Mouse (Mus musculus) embryonic facial prominence, embryonic 14.5 days (tissue): ENCODE results near the gene Fbxo11. TPM values are rescaled to one million over a fixed set of nuclear protein-coding genes. Genes with fewer than 3 reads are reported as not detected.

Experiments
- ATAC-seq: fragments of 200-750 bp; cut with Nextera tagmentation; 2 replicates; pipeline ENCODE4 v1.8.0; 2017; ENCODE audit warnings: low read depth, moderate number of reproducible peaks, moderate TSS enrichment
- DNase-seq: peaks from one replicate; pipeline ENCODE4 v3.0.0-alpha.2; 2015; ENCODE audit warnings: low spot score
- H3K27ac ChIP-seq: fragments of 300-500 bp; sonication (generic); replicated peaks from 2 replicates; pipeline ENCODE4 v1.5.1; 2014; ENCODE audit warnings: low read depth, mild to moderate bottlenecking, low read length, moderate library complexity
- H3K27me3 ChIP-seq: fragments of 300-500 bp; sonication (generic); replicated peaks from 2 replicates; pipeline ENCODE4 v1.6.1; 2014; ENCODE audit warnings: low read length; ENCODE audit not compliant: control insufficient read depth, insufficient read depth
- H3K36me3 ChIP-seq: fragments of 300-500 bp; sonication (generic); 2 replicates; pipeline ENCODE4 v1.6.1; 2014; ENCODE audit warnings: low read length, mixed read lengths; ENCODE audit not compliant: control insufficient read depth, insufficient read depth
- H3K4me1 ChIP-seq: fragments of 300-500 bp; sonication (generic); 2 replicates; pipeline ENCODE4 v1.6.1; 2014; ENCODE audit warnings: antibody characterized with exemption, low read length; ENCODE audit not compliant: control insufficient read depth, insufficient read depth
- H3K4me2 ChIP-seq: fragments of 300-500 bp; sonication (generic); 2 replicates; pipeline ENCODE4 v1.6.1; 2014; ENCODE audit warnings: low read depth, mild to moderate bottlenecking, low read length, moderate library complexity, mixed read lengths
- H3K4me3 ChIP-seq: fragments of 300-500 bp; sonication (generic); 2 replicates; pipeline ENCODE4 v1.5.1; 2014; ENCODE audit warnings: low read depth, mild to moderate bottlenecking, low read length
- H3K9ac ChIP-seq: fragments of 300-500 bp; sonication (generic); 2 replicates; pipeline ENCODE4 v1.6.1; 2014; ENCODE audit warnings: low read depth, mild to moderate bottlenecking, low read length, moderate library complexity, mixed read lengths
- H3K9me3 ChIP-seq: fragments of 300-500 bp; sonication (generic); 2 replicates; pipeline ENCODE4 v1.6.1; 2016; ENCODE audit warnings: low read length; ENCODE audit not compliant: control insufficient read depth
- WGBS: fragments of 180-500 bp; shearing (Covaris S2); extraction: QIAGEN DNeasy Blood & Tissue Kit; methylation state at CpG from one replicate; pipeline ENCODE4 v1.1.7; 2014; 5-methylcytosine and 5-hydroxymethylcytosine counted together
- polyA plus RNA-seq: library from polyadenylated mRNA; unstranded; fragments of >200 nt; fragmentation: Nextera tagmentation; extraction: Ambion mirVana; gene quantifications from 2 replicates; pipeline ENCODE4 v1.2.1, GENCODE M21; 2014

Gene Fbxo11
- polyA plus RNA-seq, 1 experiment from 2014 or later: 25.0 TPM

- no peaks in the 10 kb centered on the region for H3K27me3 ChIP-seq
- H3K9me3 ChIP-seq: no peaks in the 10 kb centered on the region
- no peak overlapping the region for H3K4me3 ChIP-seq
- no peak overlapping the region for H3K27ac ChIP-seq
- no peak overlapping the region for H3K4me2 ChIP-seq
- H3K9ac ChIP-seq: no peak overlapping the region
- H3K36me3 ChIP-seq: no peaks in the 10 kb centered on the region
- peak; percentile 72 for ATAC-seq
- DNase-seq: peak; percentile 59
- no peaks in the 10 kb centered on the region for H3K4me1 ChIP-seq
- WGBS: 44% methylated on average over 16 of the region's 16 CpGs
Observed at GRCm38 (mm10) chr17:87948965-87949584, 116.0 kb downstream of the Fbxo11 start.

Other genes with a start within 250 kb of the Fbxo11 start
- not detected in 2 replicates for gene Rpl36-ps4, start 144.3 kb downstream of the Fbxo11 start, polyA plus RNA-seq
- gene Msh6, start 90.2 kb downstream of the Fbxo11 start, polyA plus RNA-seq: 38.5 and 45.4 TPM in 2 replicates